Mouse (Mus musculus) spleen, adult 2 months (tissue): ENCODE measurements around the gene Fndc3b. TPM values are rescaled to one million over a fixed set of nuclear protein-coding genes. Genes with fewer than 3 reads are reported as not detected.
A peak's percentile ranks its signal among the peaks of the same experiment; 100 is the strongest.

Experiments used
- DNase-seq, 2 experiments: peaks; one replicate each; pipeline versions ENCODE4 v3.0.0 to v3.0.0-alpha.2; 2012 to 2021; ENCODE audit warnings: low spot score in 2 of 2, low read depth in 1 of 2
- H3K27ac ChIP-seq: fragments of 200-500 bp; 2 replicates; pipeline ENCODE4 v1.5.1; 2012; ENCODE audit warnings: low read length, inconsistent platforms; ENCODE audit not compliant: insufficient read depth
- H3K27me3 ChIP-seq: fragments of 200-500 bp; 2 replicates; pipeline ENCODE4 v1.6.1; 2012; ENCODE audit warnings: mild to moderate bottlenecking, moderate library complexity, low read length, inconsistent platforms; ENCODE audit not compliant: control insufficient read depth, insufficient read depth
- H3K36me3 ChIP-seq: fragments of 200-500 bp; 2 replicates; pipeline ENCODE4 v1.6.1; 2012; ENCODE audit warnings: mild to moderate bottlenecking, low read length, inconsistent platforms; ENCODE audit not compliant: control insufficient read depth, insufficient read depth
- H3K4me1 ChIP-seq: fragments of 200-500 bp; 2 replicates; pipeline ENCODE4 v1.6.1; 2011; ENCODE audit warnings: inconsistent platforms; ENCODE audit not compliant: control insufficient read depth, insufficient read depth, insufficient read length
- H3K4me3 ChIP-seq: fragments of 200-500 bp; 2 replicates; pipeline ENCODE4 v1.5.1; 2011; ENCODE audit warnings: mild to moderate bottlenecking, inconsistent platforms; ENCODE audit not compliant: insufficient read depth, insufficient read length; ENCODE audit errors: extremely low read depth
- CTCF ChIP-seq: fragments of 200-500 bp; IDR thresholded peaks from 2 replicates; pipeline ENCODE4 v1.5.1; 2011; ENCODE audit warnings: mild to moderate bottlenecking, inconsistent platforms; ENCODE audit not compliant: insufficient read depth, insufficient read length, insufficient replicate concordance; ENCODE audit errors: extremely low read depth
- POLR2A ChIP-seq: fragments of 200-500 bp; IDR thresholded peaks from 2 replicates; pipeline ENCODE4 v1.6.1; 2011; ENCODE audit warnings: low read depth, low read length, inconsistent platforms
- WGBS: fragments of 180-500 bp; shearing (Covaris S2); methylation state at CpG from one replicate; pipeline ENCODE4 v1.1.7; 2018; 5-methylcytosine and 5-hydroxymethylcytosine counted together
- polyA plus RNA-seq: library from polyadenylated mRNA; depleted of rRNA; stranded (reverse); fragments of >200 nt; gene quantifications from 2 replicates; pipeline ENCODE4 v1.2.3, GENCODE M21; 2012

The Fndc3b gene
- polyA plus RNA-seq, 1 experiment = 3.8 TPM

DNA sequence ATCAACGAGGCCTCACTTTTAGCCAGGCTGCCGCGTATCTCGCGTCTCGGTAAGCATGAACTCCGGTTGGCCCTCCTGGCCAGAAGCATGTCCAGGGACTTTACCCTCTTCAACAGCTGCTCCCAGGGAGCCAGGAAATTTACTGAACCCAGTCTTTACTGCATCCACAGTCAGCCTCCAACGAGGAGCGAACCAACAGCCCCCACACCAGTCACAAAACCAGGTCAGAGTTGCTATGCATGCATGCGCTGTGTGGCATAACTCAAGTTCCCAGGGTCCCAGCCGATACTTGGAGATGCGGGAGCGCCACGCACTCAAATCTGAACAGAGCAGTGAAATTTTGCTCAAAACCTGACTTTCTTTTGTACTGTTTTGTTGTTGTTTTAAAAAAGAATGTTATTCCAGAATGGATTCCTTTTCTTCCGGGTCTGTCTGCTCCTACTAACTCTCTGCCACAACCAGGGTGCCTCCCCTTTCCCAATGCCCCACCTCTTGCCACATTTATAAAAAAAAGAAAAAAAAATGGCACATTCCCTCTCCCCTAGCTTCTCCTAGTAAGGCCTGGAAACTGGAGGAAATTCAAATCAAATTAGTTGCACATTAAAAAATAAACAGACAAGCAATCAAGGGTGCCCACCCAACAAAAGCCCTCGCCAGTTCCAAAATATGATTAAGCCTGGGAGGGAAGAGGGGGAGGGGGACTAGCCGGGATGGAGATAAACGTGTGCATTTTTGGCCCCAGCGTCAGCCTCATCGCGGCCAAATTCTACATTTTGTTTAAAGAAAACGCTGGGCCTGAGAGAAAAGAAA, 1.8 kb downstream of the Fndc3b start:
- H3K27ac ChIP-seq = peak overlapping the region; percentile 46; the same call in 1 of the 2 replicates
- DNase-seq = no peak
- WGBS = 64% methylated on average over 22 of the region's 22 CpGs

DNA sequence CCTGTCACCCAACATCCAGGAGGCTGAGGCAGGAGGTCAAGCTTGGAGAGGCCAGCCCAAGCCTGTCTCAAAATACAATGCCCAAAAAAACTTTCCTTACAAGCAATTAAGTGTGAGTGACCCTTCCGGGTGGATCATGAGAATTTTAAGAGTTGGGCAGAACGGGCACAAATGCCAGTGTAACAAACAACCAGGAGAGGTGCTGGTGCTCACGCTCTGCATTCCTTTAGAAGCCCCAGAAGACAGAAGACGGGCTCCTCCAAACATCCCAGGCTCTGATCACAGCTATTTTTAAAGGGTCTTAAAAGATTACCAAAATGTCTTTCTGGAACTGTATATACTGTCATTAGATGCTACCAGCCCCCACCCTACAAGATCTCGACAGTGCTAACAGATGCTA, 2.5 kb downstream of the Fndc3b start:
- Histone ChIP-seq H3K27ac (no peak overlapping the region), H3K27me3 (peaks cover 17% of the 10 kb centered on the region), H3K4me3 (no peak overlapping the region), H3K36me3 (no peaks in the 10 kb centered on the region), H3K4me1 (peaks cover 2% of the 10 kb centered on the region; the same call in 1 of the 2 replicates)
- WGBS = 89% methylated on average over 5 of the region's 5 CpGs
- TF ChIP-seq CTCF (no peak), POLR2A (no peak)
- no peak for DNase-seq

More for the DNA sequence above, 1.8 kb downstream of the Fndc3b start:
- Histone ChIP-seq H3K4me3 (peak overlapping the region; percentile 72; the same call in 1 of the 2 replicates), H3K27me3 (peaks cover 17% of the 10 kb centered on the region), H3K36me3 (no peaks in the 10 kb centered on the region), H3K4me1 (peaks cover 2% of the 10 kb centered on the region; the same call in 1 of the 2 replicates)
- TF ChIP-seq CTCF = no peak
- no peak for TF ChIP-seq POLR2A

GRCm38 (mm10) chr3:27705761-27706160, 5.3 kb downstream of the Fndc3b start:
- TF ChIP-seq CTCF (no peak), POLR2A (no peak)
- H3K4me1 ChIP-seq = peaks cover 2% of the 10 kb centered on the region; the same call in 1 of the 2 replicates
- no peak for DNase-seq
- 76% methylated on average over 6 of the region's 6 CpGs for WGBS
- no peak overlapping the region for H3K4me3 ChIP-seq
- H3K27me3 ChIP-seq = peaks cover 12% of the 10 kb centered on the region
- no peak overlapping the region for H3K27ac ChIP-seq
- no peaks in the 10 kb centered on the region for H3K36me3 ChIP-seq

DNA sequence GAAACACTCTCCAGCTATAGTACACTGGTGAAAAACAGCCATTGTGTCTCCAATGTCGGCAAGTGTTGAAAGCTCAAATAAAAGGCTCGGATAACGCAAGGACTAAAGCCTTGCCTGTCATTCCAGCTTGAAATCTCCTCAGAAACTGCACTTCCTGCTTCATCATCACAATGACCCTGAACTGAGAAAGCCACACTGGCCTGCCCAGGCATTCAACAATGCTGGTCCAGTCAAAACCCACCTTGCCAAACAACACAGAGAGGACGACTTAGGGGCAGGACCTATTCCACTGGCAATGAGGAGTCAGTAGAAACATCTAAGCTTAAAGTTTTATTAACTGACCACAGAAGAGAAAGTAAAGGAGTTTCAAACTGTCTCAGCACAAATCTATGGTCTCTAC, 6.1 kb downstream of the Fndc3b start:
- WGBS = 80% methylated on average over 4 of the region's 4 CpGs
- H3K27ac ChIP-seq = no peak overlapping the region

GRCm38 (mm10) chr3:27704641-27705040, 6.5 kb downstream of the Fndc3b start:
- no peaks in the 10 kb centered on the region for H3K4me1 ChIP-seq
- H3K27me3 ChIP-seq = 0 out of 2 replicates have a peak, but pooled peaks cover 1% of the 10 kb centered on the region
- 89% methylated on average over 9 of the region's 9 CpGs for WGBS
- no peak overlapping the region for H3K4me3 ChIP-seq
- no peaks in the 10 kb centered on the region for H3K36me3 ChIP-seq
- no peak overlapping the region for H3K27ac ChIP-seq
- TF ChIP-seq CTCF (no peak), POLR2A (no peak)
- DNase-seq = no peak

More for the DNA sequence above, 6.1 kb downstream of the Fndc3b start:
- no peaks in the 10 kb centered on the region; the same call in 1 of the 2 replicates for H3K4me1 ChIP-seq
- no peak for DNase-seq
- peaks cover 5% of the 10 kb centered on the region for H3K27me3 ChIP-seq
- no peak overlapping the region for H3K4me3 ChIP-seq
- H3K36me3 ChIP-seq = no peaks in the 10 kb centered on the region
- TF ChIP-seq POLR2A = no peak
- TF ChIP-seq CTCF = no peak

DNA sequence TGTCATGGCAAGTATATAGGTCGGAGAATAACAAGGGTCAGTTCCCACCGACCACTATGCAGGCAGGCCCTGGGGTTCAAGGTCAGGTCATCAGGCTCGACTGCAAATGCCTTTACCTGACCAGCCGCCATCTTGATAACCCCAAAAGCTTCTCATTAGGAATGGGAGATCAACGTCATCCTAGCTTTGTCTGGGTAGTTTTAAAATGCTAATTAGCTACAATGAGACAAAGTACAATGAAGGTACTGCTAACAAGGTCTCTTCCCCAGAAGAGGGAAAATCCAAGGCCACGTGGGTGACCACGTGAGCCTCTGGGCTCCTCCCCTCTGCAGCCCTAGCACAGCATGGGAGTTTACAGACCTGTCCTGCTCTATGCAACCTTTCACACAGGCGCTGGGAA, 7.6 kb downstream of the Fndc3b start:
- Histone ChIP-seq H3K27ac (no peak overlapping the region), H3K4me1 (no peaks in the 10 kb centered on the region), H3K36me3 (no peaks in the 10 kb centered on the region), H3K4me3 (no peak overlapping the region), H3K27me3 (no peaks in the 10 kb centered on the region)
- 88% methylated on average over 8 of the region's 8 CpGs for WGBS
- TF ChIP-seq CTCF (no peak), POLR2A (no peak)
- DNase-seq = no peak

DNA sequence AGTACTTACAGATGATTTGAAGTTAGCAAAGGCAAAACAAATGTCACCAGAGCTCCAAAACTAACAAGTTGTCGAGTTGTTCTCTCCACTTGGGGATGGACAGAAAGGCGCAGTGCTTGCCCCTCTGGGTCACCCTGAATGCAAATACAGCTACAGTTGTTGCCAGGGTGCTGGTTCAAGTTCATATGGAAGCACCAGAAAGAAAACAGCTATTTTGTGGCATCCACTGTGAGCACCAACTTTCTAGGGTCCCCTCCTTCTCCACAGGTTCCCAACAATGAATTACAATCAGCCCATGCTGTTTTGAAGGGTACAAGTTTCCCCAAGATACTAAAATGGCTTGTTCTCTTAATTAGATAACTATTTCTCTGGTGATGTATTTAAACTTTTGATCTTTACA, 8.0 kb downstream of the Fndc3b start:
- Histone ChIP-seq H3K36me3 (no peaks in the 10 kb centered on the region), H3K4me1 (no peaks in the 10 kb centered on the region), H3K27me3 (no peaks in the 10 kb centered on the region), H3K4me3 (no peak overlapping the region), H3K27ac (no peak overlapping the region)
- 90% methylated on average over 2 of the region's 2 CpGs for WGBS
- no peak for DNase-seq
- no peak for TF ChIP-seq POLR2A
- TF ChIP-seq CTCF = no peak
